In genomic region chr11:70706127-70706526, GRCm38 (mm10) we compare ENCODE assay signal across 27 mouse cellular contexts. TPM values are rescaled to one million over a fixed set of nuclear protein-coding genes. Genes with fewer than 3 reads are reported as not detected.
DNase-seq lines count a peak whose midpoint lies in the region; ATAC-seq and TF ChIP-seq lines count a peak whose summit lies in the region.
"Had no signal": no experiment of that assay in that cellular context is flagged by ENCODE, and none has a peak within 500 bp of the region (broad histone marks: within the 10 kb centered on the region; RNA-seq: fewer than 3 reads in every experiment).

No protein-coding gene starts in this region.

- 0 out of 2 replicates have a peak overlapping the region, but pooled peaks have one; percentile 3 for H3K9ac ChIP-seq in intestine, postnatal 0 days (ENCODE audit: low read depth, low read length)
- no peak overlapping the region for H3K9ac ChIP-seq in intestine, embryonic 16.5 days (ENCODE audit: low read depth, low read length)
- H3K9ac ChIP-seq in liver, postnatal 0 days (replicated peaks) = no peak overlapping the region
- H3K9ac ChIP-seq: forebrain, embryonic 13.5 days; heart, embryonic 12.5 days; heart, embryonic 15.5 days had no signal

- H3K36me3 ChIP-seq in intestine, postnatal 0 days (ENCODE audit: control insufficient read depth, insufficient read depth) = peaks cover 77% of the 10 kb centered on the region
- peaks cover 6% of the 10 kb centered on the region for H3K36me3 ChIP-seq in intestine, embryonic 16.5 days (ENCODE audit: control insufficient read depth, insufficient read depth, low read length)
- H3K36me3 ChIP-seq in liver, postnatal 0 days (replicated peaks; ENCODE audit: insufficient read depth, low read length) = peaks cover 55% of the 10 kb centered on the region

- H3K27me3 ChIP-seq in intestine, postnatal 0 days (replicated peaks; ENCODE audit: control insufficient read depth, insufficient read depth, low read length) = no peaks in the 10 kb centered on the region
- no peaks in the 10 kb centered on the region for H3K27me3 ChIP-seq in intestine, embryonic 16.5 days (replicated peaks; ENCODE audit: control insufficient read depth, insufficient read depth, low read length)
- H3K27me3 ChIP-seq in liver, postnatal 0 days (ENCODE audit: insufficient read depth, low read length) = no peaks in the 10 kb centered on the region
- H3K27me3 ChIP-seq: CH12.LX; forebrain, embryonic 13.5 days; heart, embryonic 12.5 days; heart, embryonic 15.5 days; hindbrain, embryonic 13.5 days; Patski had no signal

- H3K4me1 ChIP-seq in intestine, postnatal 0 days (replicated peaks; ENCODE audit: control insufficient read depth, insufficient read depth, low read length) = peaks cover 4% of the 10 kb centered on the region
- peaks cover 18% of the 10 kb centered on the region for H3K4me1 ChIP-seq in intestine, embryonic 16.5 days (ENCODE audit: control insufficient read depth, insufficient read depth, low read length)
- peaks cover 11% of the 10 kb centered on the region for H3K4me1 ChIP-seq in liver, postnatal 0 days (ENCODE audit: insufficient read depth)

- peak; percentile 28; the same call in 1 of the 2 replicates for ATAC-seq in intestine, postnatal 0 days
- no peak; the same call in 1 of the 2 replicates for ATAC-seq in intestine, embryonic 16.5 days
- ATAC-seq in liver, postnatal 0 days = peak; percentile 69
- ATAC-seq: forebrain, embryonic 13.5 days; forebrain, embryonic 16.5 days; hindbrain, embryonic 16.5 days; Patski had no signal

- H3K4me2 ChIP-seq in intestine, postnatal 0 days (replicated peaks; ENCODE audit: low read depth) = no peak overlapping the region
- H3K4me2 ChIP-seq in intestine, embryonic 16.5 days (ENCODE audit: low read depth, low read length) = no peak overlapping the region
- H3K4me2 ChIP-seq in liver, postnatal 0 days (ENCODE audit: low read depth, low read length) = no peak overlapping the region
- H3K4me2 ChIP-seq: forebrain, embryonic 13.5 days; heart, embryonic 12.5 days; heart, embryonic 15.5 days; hindbrain, embryonic 13.5 days had no signal

- no peak for TF ChIP-seq CTCF in intestine, postnatal 0 days (IDR thresholded peaks at IDR 0.05; ENCODE audit: low read depth)
- no peak for TF ChIP-seq CTCF in layer of hippocampus, adult 2 months (conservative IDR thresholded peaks at IDR 0.05)
- no peak for TF ChIP-seq CTCF in liver, postnatal 0 days (IDR thresholded peaks at IDR 0.05; ENCODE audit: low read depth)

- H3K27ac ChIP-seq in intestine, postnatal 0 days (ENCODE audit: low read depth, low read length) = no peak overlapping the region
- H3K27ac ChIP-seq in intestine, embryonic 16.5 days (ENCODE audit: low read length) = no peak overlapping the region
- H3K27ac ChIP-seq in layer of hippocampus, adult 2 months = peak overlapping the region; percentile 100
- H3K27ac ChIP-seq in liver, postnatal 0 days (ENCODE audit: low read depth) = no peak overlapping the region
- H3K27ac ChIP-seq: forebrain, embryonic 10.5 days; forebrain, embryonic 13.5 days; heart, embryonic 15.5 days; hindbrain, embryonic 10.5 days; hindbrain, embryonic 13.5 days had no signal

- no peak overlapping the region for H3K4me3 ChIP-seq in intestine, postnatal 0 days (ENCODE audit: low read depth, low read length)
- no peak overlapping the region for H3K4me3 ChIP-seq in intestine, embryonic 16.5 days (ENCODE audit: low read length)
- no peak overlapping the region for H3K4me3 ChIP-seq in layer of hippocampus, adult 2 months
- H3K4me3 ChIP-seq in liver, postnatal 0 days (ENCODE audit: low read depth, low read length) = no peak overlapping the region
- H3K4me3 ChIP-seq: forebrain, embryonic 10.5 days; forebrain, embryonic 13.5 days; heart, embryonic 12.5 days; heart, embryonic 15.5 days; hindbrain, embryonic 10.5 days; hindbrain, embryonic 13.5 days had no signal

- no peak for TF ChIP-seq EP300 in liver, postnatal 0 days (IDR thresholded peaks at IDR 0.05; ENCODE audit: low read depth)

- no peaks in the 10 kb centered on the region for H3K9me3 ChIP-seq in intestine, postnatal 0 days (ENCODE audit: control insufficient read depth)
- H3K9me3 ChIP-seq in intestine, embryonic 16.5 days (ENCODE audit: control insufficient read depth, low read length) = no peaks in the 10 kb centered on the region
- H3K9me3 ChIP-seq in liver, postnatal 0 days (ENCODE audit: low read length) = no peaks in the 10 kb centered on the region
- H3K9me3 ChIP-seq: forebrain, embryonic 10.5 days; forebrain, embryonic 13.5 days; G1E; heart, embryonic 12.5 days; heart, embryonic 15.5 days; hindbrain, embryonic 10.5 days; hindbrain, embryonic 13.5 days had no signal

- WGBS in intestine, postnatal 0 days = 65% methylated on average over 3 of the region's 3 CpGs
- WGBS in intestine, embryonic 16.5 days = 69% methylated on average over 3 of the region's 3 CpGs
- WGBS in liver, postnatal 0 days (ENCODE audit: insufficient replicate concordance) = 58% methylated on average over 3 of the region's 3 CpGs

- DNase-seq in layer of hippocampus, adult 2 months (ENCODE audit: low spot score in 2 of 2) = no peak
- no peak for DNase-seq in layer of hippocampus, adult 11-12 months (ENCODE audit: low spot score)
- DNase-seq in liver, postnatal 0 days = no peak
- no peak for DNase-seq in liver
- DNase-seq: adrenal gland, postnatal 10 days; adrenal gland, postnatal 36 days; B cell, adult 2 months; cerebellum, adult 18-20 months; cerebellum, adult 9-10 months; cerebellum, postnatal 14 days; gastrocnemius, postnatal 14 days; heart, adult 18-20 months; heart, postnatal 10 days; heart, postnatal 36 days had no signal

RNA-seq across cellular contexts. Expression of gene Kif1c, which starts 5.8 kb away (rescaled TPM):
- 4.4 and 5.4 TPM in 2 replicates for polyA plus RNA-seq in intestine, postnatal 0 days (2015; fragmentation: Nextera tagmentation; extraction: Ambion mirVana)
- 2.3 and 2.8 TPM in 2 replicates for polyA plus RNA-seq in intestine, embryonic 16.5 days (2015; fragmentation: Nextera tagmentation; extraction: Ambion mirVana)
- 10 to 100 TPM; 76.5 to 89.8 TPM for total RNA-seq in layer of hippocampus, adult 2 months (2021)
- polyA plus RNA-seq in liver, postnatal 0 days (2015; fragmentation: Nextera tagmentation; extraction: Ambion mirVana) = 1.8 and 2.2 TPM in 2 replicates

RNA-seq across cellular contexts. Expression of gene Inca1, which starts 6.2 kb away (rescaled TPM):
- polyA plus RNA-seq in intestine, postnatal 0 days (2015; fragmentation: Nextera tagmentation; extraction: Ambion mirVana) = 2.8 and 3.3 TPM in 2 replicates
- 1.4 and 1.8 TPM in 2 replicates for polyA plus RNA-seq in intestine, embryonic 16.5 days (2015; fragmentation: Nextera tagmentation; extraction: Ambion mirVana)
- total RNA-seq in layer of hippocampus, adult 2 months (2021) = 1 to 10 TPM; 2.9 to 5.0 TPM
- polyA plus RNA-seq in liver, postnatal 0 days (2015; fragmentation: Nextera tagmentation; extraction: Ambion mirVana) = 8.3 and 10.8 TPM in 2 replicates

RNA-seq across cellular contexts. Expression of gene Camta2, which starts 18.2 kb away (rescaled TPM):
- 11.7 and 12.3 TPM in 2 replicates for polyA plus RNA-seq in intestine, postnatal 0 days (2015; fragmentation: Nextera tagmentation; extraction: Ambion mirVana)
- polyA plus RNA-seq in intestine, embryonic 16.5 days (2015; fragmentation: Nextera tagmentation; extraction: Ambion mirVana) = 14.2 and 14.4 TPM in 2 replicates
- 100 to 1,000 TPM; 387 to 403 TPM for total RNA-seq in layer of hippocampus, adult 2 months (2021)
- polyA plus RNA-seq in liver, postnatal 0 days (2015; fragmentation: Nextera tagmentation; extraction: Ambion mirVana) = 2.8 and 3.4 TPM in 2 replicates

RNA-seq across cellular contexts. Expression of gene Spag7, which starts 36.9 kb away (rescaled TPM):
- 61.3 and 66.2 TPM in 2 replicates for polyA plus RNA-seq in intestine, postnatal 0 days (2015; fragmentation: Nextera tagmentation; extraction: Ambion mirVana)
- 132 and 159 TPM in 2 replicates for polyA plus RNA-seq in intestine, embryonic 16.5 days (2015; fragmentation: Nextera tagmentation; extraction: Ambion mirVana)
- 10 to 100 TPM; 50.8 to 54.7 TPM for total RNA-seq in layer of hippocampus, adult 2 months (2021)
- 36.6 and 42.1 TPM in 2 replicates for polyA plus RNA-seq in liver, postnatal 0 days (2015; fragmentation: Nextera tagmentation; extraction: Ambion mirVana)

RNA-seq across cellular contexts. Expression of gene Eno3, which starts 49.1 kb away (rescaled TPM):
- polyA plus RNA-seq in intestine, postnatal 0 days (2015; fragmentation: Nextera tagmentation; extraction: Ambion mirVana) = 4.9 and 5.9 TPM in 2 replicates
- 12.8 and 13.5 TPM in 2 replicates for polyA plus RNA-seq in intestine, embryonic 16.5 days (2015; fragmentation: Nextera tagmentation; extraction: Ambion mirVana)
- total RNA-seq in layer of hippocampus, adult 2 months (2021) = 1 to 10 TPM; 6.6 to 7.9 TPM
- polyA plus RNA-seq in liver, postnatal 0 days (2015; fragmentation: Nextera tagmentation; extraction: Ambion mirVana) = 4.0 and 21.3 TPM in 2 replicates
